Mouse (Mus musculus) hindbrain, embryonic 10.5 days (tissue): ENCODE results near the gene Mogs. TPM values are rescaled to one million over a fixed set of nuclear protein-coding genes. Genes with fewer than 3 reads are reported as not detected.
A peak's percentile ranks its signal among the peaks of the same experiment; 100 is the strongest.

Experiments
- DNase-seq: peaks from one replicate; pipeline ENCODE4 v3.0.0-alpha.2; 2017; ENCODE audit warnings: low spot score
- H3K27ac ChIP-seq: fragments of 300-500 bp; sonication (generic); 2 replicates; pipeline ENCODE4 v1.5.1; 2016; ENCODE audit warnings: mild to moderate bottlenecking, moderate library complexity
- H3K27me3 ChIP-seq: fragments of 300-500 bp; sonication (generic); 2 replicates; pipeline ENCODE4 v1.6.1; 2016; ENCODE audit warnings: mild to moderate bottlenecking; ENCODE audit not compliant: poor library complexity, insufficient read depth, severe bottlenecking
- H3K36me3 ChIP-seq: fragments of 300-500 bp; sonication (generic); 2 replicates; pipeline ENCODE4 v1.6.1; 2016; ENCODE audit warnings: mild to moderate bottlenecking, moderate library complexity
- H3K4me1 ChIP-seq: fragments of 300-500 bp; sonication (generic); replicated peaks from 2 replicates; pipeline ENCODE4 v1.6.1; 2016; ENCODE audit warnings: mild to moderate bottlenecking
- H3K4me3 ChIP-seq: fragments of 300-500 bp; sonication (generic); 2 replicates; pipeline ENCODE4 v1.5.1; 2016; ENCODE audit warnings: mild to moderate bottlenecking, moderate library complexity
- H3K9me3 ChIP-seq: fragments of 300-500 bp; sonication (generic); 2 replicates; pipeline ENCODE4 v1.6.1; 2016; ENCODE audit warnings: mild to moderate bottlenecking, moderate library complexity
- WGBS: fragments of 180-500 bp; shearing (Covaris S2); methylation state at CpG from one replicate; pipeline ENCODE4 v1.1.7; 2016; 5-methylcytosine and 5-hydroxymethylcytosine counted together
- polyA plus RNA-seq: library from polyadenylated mRNA; unstranded; fragments of >200 nt; fragmentation: Nextera tagmentation; extraction: Ambion mirVana; gene quantifications from 2 replicates; pipeline ENCODE4 v1.2.1, GENCODE M21; 2016

The Mogs gene
- polyA plus RNA-seq, 1 experiment from 2014 or later = 37.9 TPM

GRCm38 (mm10) chr6:83078324-83078858 is 36.9 kb upstream of the Mogs start:
- under 1% methylated on average over 46 of the region's 46 CpGs for WGBS
- Histone ChIP-seq H3K27me3 (peaks cover 71% of the 10 kb centered on the region), H3K4me1 (peaks cover 26% of the 10 kb centered on the region), H3K4me3 (peak overlapping the region; percentile 83), H3K27ac (peak overlapping the region; percentile 98), H3K36me3 (peaks cover 33% of the 10 kb centered on the region), H3K9me3 (no peaks in the 10 kb centered on the region)
- peak; percentile 99 for DNase-seq

- H3K9me3 ChIP-seq = no peaks in the 10 kb centered on the region
- DNase-seq = no peak
- WGBS = 91% methylated on average over 5 of the region's 5 CpGs
- H3K27ac ChIP-seq = no peak overlapping the region
- peaks cover 71% of the 10 kb centered on the region for H3K27me3 ChIP-seq
- H3K4me3 ChIP-seq = no peak overlapping the region
- peaks cover 39% of the 10 kb centered on the region for H3K4me1 ChIP-seq
- peaks cover 33% of the 10 kb centered on the region for H3K36me3 ChIP-seq
These were observed 35.1 kb upstream of the Mogs start for GRCm38 (mm10) chr6:83080210-83080609.

- 6% methylated on average over 5 of the region's 5 CpGs for WGBS
- Histone ChIP-seq H3K27me3 (peaks cover 80% of the 10 kb centered on the region), H3K4me3 (no peak overlapping the region), H3K36me3 (peaks cover 33% of the 10 kb centered on the region), H3K27ac (no peak overlapping the region), H3K4me1 (peaks cover 55% of the 10 kb centered on the region), H3K9me3 (no peaks in the 10 kb centered on the region)
- no peak for DNase-seq
These were observed 31.8 kb upstream of the Mogs start for GRCm38 (mm10) chr6:83083497-83083896.

GRCm38 (mm10) chr6:83084477-83084876 is 30.8 kb upstream of the Mogs start:
- Histone ChIP-seq H3K4me3 (no peak overlapping the region), H3K27me3 (peaks cover 89% of the 10 kb centered on the region), H3K36me3 (peaks cover 33% of the 10 kb centered on the region)

DNA sequence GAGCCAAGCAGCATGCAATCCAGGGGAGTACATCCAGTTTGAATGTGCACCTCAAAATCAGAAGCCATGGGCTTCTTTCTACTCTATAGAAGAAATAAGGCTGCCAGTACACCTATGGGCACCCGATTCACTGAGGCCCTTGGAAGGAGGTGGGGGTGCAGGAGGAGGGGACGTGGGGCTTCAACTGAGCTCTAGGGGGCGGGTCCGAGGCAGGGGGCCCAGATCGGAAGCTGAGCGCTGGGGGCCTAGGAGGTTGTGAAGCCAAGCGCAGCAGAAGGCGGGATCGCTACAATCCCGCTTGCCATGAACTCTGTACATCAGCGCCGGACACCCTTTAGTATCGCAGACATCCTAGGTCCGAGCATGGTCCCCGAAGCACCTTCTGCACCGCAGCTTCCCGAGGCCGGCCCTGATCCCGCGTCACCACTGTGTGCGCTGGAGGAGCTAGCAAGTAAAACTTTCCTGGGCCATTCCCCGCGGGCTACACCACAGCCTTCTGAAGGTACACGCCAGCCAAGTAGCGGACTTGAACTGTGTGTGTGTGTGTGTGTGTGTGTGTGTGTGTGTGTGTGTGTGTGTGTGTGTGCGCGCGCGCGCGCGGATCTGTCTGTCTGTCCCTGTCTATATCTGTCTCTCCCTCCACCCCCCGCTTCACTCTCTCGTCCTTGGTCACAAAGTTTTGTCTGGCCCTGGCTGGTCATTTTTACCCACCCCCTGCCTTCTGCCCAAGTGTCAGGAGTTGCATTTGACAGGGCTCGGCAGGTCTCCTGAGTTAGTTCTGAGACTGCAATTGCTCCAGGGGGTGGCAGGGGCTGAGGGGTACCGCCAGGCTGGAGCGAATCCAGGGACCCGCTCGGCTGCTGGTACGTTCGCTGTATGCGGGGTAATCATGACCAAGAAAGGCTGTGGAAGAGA is 28.9 kb upstream of the Mogs start, which contains the start of gene Lbx2:
Gene Lbx2 (plus strand): TSS at position 247 of the 915 bp plus-strand sequence.
- H3K9me3 ChIP-seq = no peaks in the 10 kb centered on the region
- DNase-seq = no peak
- H3K27me3 ChIP-seq = peaks cover 96% of the 10 kb centered on the region
- peaks cover 16% of the 10 kb centered on the region for H3K36me3 ChIP-seq
- peak within 1 kb of the TSS; percentile 43 for H3K4me3 ChIP-seq
- H3K27ac ChIP-seq = no peak within 1 kb of the TSS
- peaks cover 42% of the 10 kb centered on the region for H3K4me1 ChIP-seq
- WGBS = 3% methylated on average over 42 of the region's 42 CpGs

More at GRCm38 (mm10) chr6:83084477-83084876, 30.8 kb upstream of the Mogs start:
- Histone ChIP-seq H3K4me1 (peaks cover 47% of the 10 kb centered on the region), H3K9me3 (no peaks in the 10 kb centered on the region), H3K27ac (no peak overlapping the region)
- WGBS = 3% methylated on average over 6 of the region's 6 CpGs
- DNase-seq = no peak

DNA sequence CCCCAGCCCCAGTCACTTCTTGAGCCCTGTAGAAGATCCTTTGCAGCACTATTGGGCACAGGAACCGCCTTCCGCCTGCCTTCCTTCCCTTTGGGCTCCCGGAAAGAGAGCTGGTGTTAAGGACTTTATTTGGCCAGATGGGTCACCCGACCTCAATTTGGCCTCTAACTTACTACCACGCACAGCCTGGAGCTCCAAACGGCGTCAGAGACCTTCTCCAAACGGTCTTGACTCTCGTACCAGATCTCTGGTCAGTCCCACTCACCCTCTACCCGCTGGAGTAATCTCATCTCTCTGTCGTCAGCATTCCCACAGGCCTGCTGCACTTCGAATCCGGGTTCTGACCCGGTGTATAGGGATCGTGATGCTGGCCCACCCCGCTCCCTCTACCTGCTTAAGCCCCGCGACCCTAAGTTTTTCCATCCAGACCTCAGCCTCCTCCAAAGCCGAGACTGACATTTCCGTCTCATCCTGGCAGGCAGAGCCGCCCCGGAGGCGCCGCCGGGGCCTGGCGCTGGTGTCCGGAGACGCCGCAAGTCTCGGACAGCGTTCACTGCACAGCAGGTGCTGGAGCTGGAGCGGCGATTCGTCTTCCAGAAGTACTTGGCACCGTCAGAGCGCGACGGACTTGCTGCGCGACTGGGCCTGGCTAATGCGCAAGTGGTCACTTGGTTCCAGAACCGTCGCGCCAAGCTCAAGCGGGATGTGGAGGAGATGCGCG is 27.9 kb upstream of the Mogs start:
- DNase-seq = peak; percentile 58

DNA sequence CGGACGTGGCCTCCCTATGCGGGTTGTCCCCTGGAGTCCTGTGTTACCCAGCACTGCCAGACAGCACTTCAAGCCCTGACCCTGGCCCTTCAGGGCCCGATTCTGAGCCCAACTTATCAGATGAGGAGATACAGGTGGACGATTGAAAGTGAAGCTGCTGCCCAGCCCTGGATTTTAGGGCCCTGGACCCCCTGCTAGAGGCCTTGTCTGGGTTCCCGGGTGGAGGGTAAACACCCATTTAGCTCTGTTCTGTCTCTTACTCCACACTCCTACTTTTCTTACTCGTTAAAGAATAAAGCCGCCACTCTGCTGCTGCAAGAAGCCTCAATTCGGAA is 27.4 kb upstream of the Mogs start:
- DNase-seq = no peak
- Histone ChIP-seq H3K4me3 (peak overlapping the region; percentile 43), H3K27me3 (peaks cover 92% of the 10 kb centered on the region), H3K9me3 (no peaks in the 10 kb centered on the region), H3K27ac (no peak overlapping the region), H3K4me1 (peaks cover 42% of the 10 kb centered on the region), H3K36me3 (peaks cover under 1% of the 10 kb centered on the region; the same call in 1 of the 2 replicates)
- 4% methylated on average over 9 of the region's 9 CpGs for WGBS

More for the DNA sequence above, 27.9 kb upstream of the Mogs start:
- Histone ChIP-seq H3K4me3 (peak overlapping the region; percentile 43), H3K27ac (no peak overlapping the region), H3K9me3 (no peaks in the 10 kb centered on the region), H3K27me3 (peaks cover 93% of the 10 kb centered on the region), H3K4me1 (peaks cover 42% of the 10 kb centered on the region), H3K36me3 (peaks cover 6% of the 10 kb centered on the region; the same call in 1 of the 2 replicates)
- 1% methylated on average over 47 of the region's 47 CpGs for WGBS

DNA sequence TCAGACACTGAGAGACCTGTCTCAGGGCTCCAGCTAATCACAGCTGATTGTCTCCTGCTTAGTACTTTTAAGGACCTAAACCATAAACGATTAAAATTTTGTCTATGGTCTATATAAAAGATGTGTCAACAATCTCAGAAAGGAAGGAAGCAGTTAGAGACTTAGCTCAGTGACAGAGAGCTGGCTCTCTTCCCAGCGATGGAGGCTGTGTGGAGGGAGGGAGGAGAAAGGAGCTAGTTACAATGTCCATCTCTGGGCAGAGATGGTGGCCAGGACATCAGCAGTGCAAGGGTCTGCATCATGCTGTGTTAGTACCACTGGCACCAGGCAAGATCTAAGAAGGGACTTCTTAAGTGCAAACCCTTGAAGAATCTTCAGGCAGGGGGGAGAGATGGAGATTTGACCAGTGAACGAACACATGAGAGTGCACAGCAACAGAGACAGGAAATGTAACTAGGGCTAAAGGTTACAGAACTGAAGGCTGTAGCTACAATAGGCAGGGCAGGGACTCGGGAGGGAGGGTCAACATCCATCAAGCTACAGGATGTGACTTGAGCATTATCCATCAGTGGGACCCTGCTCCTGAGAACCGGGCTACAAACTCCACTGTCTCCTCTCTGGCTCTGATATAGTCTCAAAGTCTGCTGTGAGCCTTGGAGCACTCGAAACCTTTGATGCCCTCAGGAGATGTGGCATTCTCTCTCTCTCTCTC is 22.7 kb upstream of the Mogs start:
- H3K9me3 ChIP-seq = 0 out of 2 replicates have a peak, but pooled peaks cover 5% of the 10 kb centered on the region
- H3K27ac ChIP-seq = no peak overlapping the region
- H3K4me1 ChIP-seq = peaks cover 11% of the 10 kb centered on the region
- H3K4me3 ChIP-seq = no peak overlapping the region
- H3K27me3 ChIP-seq = peaks cover 57% of the 10 kb centered on the region
- WGBS = 43% methylated on average over 6 of the region's 6 CpGs
- no peaks in the 10 kb centered on the region for H3K36me3 ChIP-seq
- DNase-seq = no peak

GRCm38 (mm10) chr6:83095968-83096367 is 19.3 kb upstream of the Mogs start:
- WGBS = 43% methylated on average over 6 of the region's 6 CpGs
- Histone ChIP-seq H3K9me3 (0 out of 2 replicates have a peak, but pooled peaks cover 5% of the 10 kb centered on the region), H3K27me3 (peaks cover 35% of the 10 kb centered on the region), H3K4me3 (no peak overlapping the region), H3K27ac (no peak overlapping the region), H3K36me3 (no peaks in the 10 kb centered on the region), H3K4me1 (no peaks in the 10 kb centered on the region; the same call in 1 of the 2 replicates)
- DNase-seq = no peak

DNA sequence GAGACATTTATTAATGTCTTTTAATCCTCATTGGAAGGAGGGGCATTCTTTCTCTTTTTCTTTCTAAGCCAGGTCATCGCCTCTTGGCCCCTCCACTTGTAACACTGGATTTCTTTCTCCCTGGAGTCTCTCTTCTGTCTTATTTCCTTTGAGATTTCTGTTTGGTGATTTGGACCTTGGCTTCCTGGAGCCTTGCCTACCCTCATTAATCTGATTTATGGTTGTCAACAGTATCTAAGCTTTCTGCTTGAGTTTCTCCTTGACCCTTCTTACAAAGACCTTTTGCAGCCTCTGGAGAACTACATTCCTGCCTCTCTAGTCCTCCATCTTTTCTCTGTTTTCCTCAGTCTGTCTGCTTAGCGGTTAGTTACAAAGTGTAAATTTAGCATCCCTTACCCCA is 16.9 kb upstream of the Mogs start:
- Histone ChIP-seq H3K9me3 (0 out of 2 replicates have a peak, but pooled peaks cover 5% of the 10 kb centered on the region), H3K36me3 (no peaks in the 10 kb centered on the region), H3K27ac (no peak overlapping the region), H3K4me3 (no peak overlapping the region), H3K27me3 (peaks cover 33% of the 10 kb centered on the region), H3K4me1 (peaks cover 20% of the 10 kb centered on the region)
- no peak for DNase-seq
- 73% methylated on average over 2 of the region's 2 CpGs for WGBS

GRCm38 (mm10) chr6:83101316-83101687 is 14.0 kb upstream of the Mogs start, which contains the start of the genes Ccdc142 and Gm42688:
TSS of gene Ccdc142 (plus strand) at chr6:83101601.
TSS of gene Gm42688 (plus strand) at chr6:83101617.
- under 1% methylated on average over 25 of the region's 25 CpGs for WGBS
- no peaks in the 10 kb centered on the region for H3K36me3 ChIP-seq
- peak; percentile 84 for DNase-seq
- H3K27me3 ChIP-seq = peaks cover 27% of the 10 kb centered on the region
- peaks cover 22% of the 10 kb centered on the region for H3K4me1 ChIP-seq
- H3K27ac ChIP-seq = peak within 1 kb of the TSS; percentile 86
- no peaks in the 10 kb centered on the region for H3K9me3 ChIP-seq
- H3K4me3 ChIP-seq = peak within 1 kb of the TSS; percentile 76
